Mouse (Mus musculus) lung, embryonic 14.5 days (tissue): ENCODE measurements at regions not wholly inside any gene's neighbourhood (a gene's known extent, or its start where the extent isn't known, plus 50 kb on each side); places are given as distances from the start of the nearest gene placed in this dataset.
"Not testable (repeated sequence)": the region's sequence is repeated elsewhere in the genome, so short reads cannot be mapped to it uniquely, and the experiment has no call there.

Experiments used
- ATAC-seq: fragments of 200-750 bp; cut with Nextera tagmentation; 2 replicates; pipeline ENCODE4 v1.8.0; 2017; ENCODE audit warnings: mild to moderate bottlenecking, moderate TSS enrichment, moderate library complexity; ENCODE audit not compliant: insufficient read depth
- DNase-seq: peaks from one replicate; pipeline ENCODE4 v3.0.0-alpha.2; 2015
- H3K27ac ChIP-seq: fragments of 300-500 bp; sonication (generic); 2 replicates; pipeline ENCODE4 v1.5.1; 2014; ENCODE audit warnings: low read depth, mild to moderate bottlenecking, moderate library complexity
- H3K27me3 ChIP-seq: fragments of 300-500 bp; sonication (generic); 2 replicates; pipeline ENCODE4 v1.6.1; 2014; ENCODE audit warnings: low read length, control low read depth; ENCODE audit not compliant: insufficient read depth
- H3K36me3 ChIP-seq: fragments of 300-500 bp; sonication (generic); 2 replicates; pipeline ENCODE4 v1.6.1; 2014; ENCODE audit warnings: control low read depth; ENCODE audit not compliant: insufficient read depth
- H3K4me1 ChIP-seq: fragments of 300-500 bp; sonication (generic); 2 replicates; pipeline ENCODE4 v1.6.1; 2014; ENCODE audit warnings: antibody characterized with exemption, control low read depth; ENCODE audit not compliant: insufficient read depth
- H3K4me2 ChIP-seq: fragments of 300-500 bp; sonication (generic); 2 replicates; pipeline ENCODE4 v1.6.1; 2014; ENCODE audit warnings: mild to moderate bottlenecking
- H3K4me3 ChIP-seq: fragments of 300-500 bp; sonication (generic); 2 replicates; pipeline ENCODE4 v1.5.1; 2014; ENCODE audit warnings: low read depth, low read length
- H3K9ac ChIP-seq: fragments of 300-500 bp; sonication (generic); 2 replicates; pipeline ENCODE4 v1.6.1; 2014
- H3K9me3 ChIP-seq: fragments of 300-500 bp; sonication (generic); 2 replicates; pipeline ENCODE4 v1.6.1; 2016; ENCODE audit warnings: low read depth, low read length, control low read depth
- CTCF ChIP-seq: IDR thresholded peaks from 2 replicates; pipeline ENCODE4 v1.5.1; 2016; ENCODE audit warnings: antibody characterized with exemption, low read depth
- whole genome bisulfite sequencing: fragments of 180-500 bp; shearing (Covaris S2); extraction: QIAGEN DNeasy Blood & Tissue Kit; methylation state at CpG from one replicate; pipeline ENCODE4 v1.1.7; 2014; 5-methylcytosine and 5-hydroxymethylcytosine counted together

GRCm38 (mm10) chr5:40441239-40441638 lies 686.0 kb upstream of the Hs3st1 start:
- WGBS = 72% methylated on average over 7 of the region's 7 CpGs
- TF ChIP-seq CTCF = no peak
- no peak overlapping the region for H3K4me2 ChIP-seq
- DNase-seq (no peak), ATAC-seq (no peak)
- H3K9ac ChIP-seq = no peak overlapping the region
- H3K9me3 ChIP-seq = no peaks in the 10 kb centered on the region
- H3K4me1 ChIP-seq = no peaks in the 10 kb centered on the region
- no peak overlapping the region for H3K27ac ChIP-seq
- H3K27me3 ChIP-seq = no peaks in the 10 kb centered on the region
- H3K4me3 ChIP-seq = no peak overlapping the region
- H3K36me3 ChIP-seq = no peaks in the 10 kb centered on the region

DNA sequence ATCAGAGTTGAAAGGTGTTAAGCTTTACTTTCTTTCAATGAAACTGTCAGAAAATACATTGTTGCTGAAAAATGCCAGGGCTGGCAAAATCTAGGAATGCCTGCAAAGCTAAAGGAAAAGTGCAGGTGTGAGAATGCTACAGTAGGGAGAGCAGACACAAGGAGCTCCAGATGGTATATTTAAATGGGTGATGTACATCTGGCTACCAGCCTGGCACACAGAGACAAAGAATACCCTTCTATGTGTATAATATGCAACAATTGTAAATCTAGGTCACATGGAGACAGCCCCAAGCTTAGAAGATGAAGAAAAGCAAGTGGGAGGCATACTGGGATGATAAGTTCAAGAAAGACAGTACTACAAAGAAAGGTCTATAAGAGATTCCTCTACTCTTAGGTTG lies 647.4 kb upstream of the Hs3st1 start:
- Histone ChIP-seq H3K4me3 (no peak overlapping the region), H3K4me1 (no peaks in the 10 kb centered on the region), H3K36me3 (no peaks in the 10 kb centered on the region), H3K9ac (no peak overlapping the region), H3K9me3 (no peaks in the 10 kb centered on the region), H3K4me2 (no peak overlapping the region), H3K27me3 (no peaks in the 10 kb centered on the region), H3K27ac (no peak overlapping the region)
- ATAC-seq (no peak), DNase-seq (no peak)
- TF ChIP-seq CTCF = no peak

- Histone ChIP-seq H3K27ac (no peak overlapping the region), H3K9ac (no peak overlapping the region), H3K4me1 (no peaks in the 10 kb centered on the region), H3K36me3 (no peaks in the 10 kb centered on the region), H3K4me2 (no peak overlapping the region), H3K27me3 (no peaks in the 10 kb centered on the region), H3K4me3 (no peak overlapping the region), H3K9me3 (no peaks in the 10 kb centered on the region)
- TF ChIP-seq CTCF = no peak
- DNase-seq = no peak
- no peak for ATAC-seq
- 70% methylated on average over 3 of the region's 3 CpGs for WGBS
Observed at GRCm38 (mm10) chr5:40394798-40395197, 639.5 kb upstream of the Hs3st1 start.

GRCm38 (mm10) chr5:40389591-40389990 lies 634.3 kb upstream of the Hs3st1 start:
- ATAC-seq = no peak
- no peak for DNase-seq
- no peak overlapping the region for H3K4me2 ChIP-seq
- H3K36me3 ChIP-seq = no peaks in the 10 kb centered on the region
- no peak overlapping the region for H3K9ac ChIP-seq
- H3K27ac ChIP-seq = no peak overlapping the region
- TF ChIP-seq CTCF = no peak
- no peak overlapping the region for H3K4me3 ChIP-seq
- no peaks in the 10 kb centered on the region for H3K27me3 ChIP-seq
- H3K9me3 ChIP-seq = no peaks in the 10 kb centered on the region
- H3K4me1 ChIP-seq = no peaks in the 10 kb centered on the region

GRCm38 (mm10) chr5:40366956-40367355 lies 611.7 kb upstream of the Hs3st1 start:
- 71% methylated on average over 1 of the region's 1 CpGs for WGBS
- H3K9ac ChIP-seq = no peak overlapping the region
- no peak for ATAC-seq

DNA sequence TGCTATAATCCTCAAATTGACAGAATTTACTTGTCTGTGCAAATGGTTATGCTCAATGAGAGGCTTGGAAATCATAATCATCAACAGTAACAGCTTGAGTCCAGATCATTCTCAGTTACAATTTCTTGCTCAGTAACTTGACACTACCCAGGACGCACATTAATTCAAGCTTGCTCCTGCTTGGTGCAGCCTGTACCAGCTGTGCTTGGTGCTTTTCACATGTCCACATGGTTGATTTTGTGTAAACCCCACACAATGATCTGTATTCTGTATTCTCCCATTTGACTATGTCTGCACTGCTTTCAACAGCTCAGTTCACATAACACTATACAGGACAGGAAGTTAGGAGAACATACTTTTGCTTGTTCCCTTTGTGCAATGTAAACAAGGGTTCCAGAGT lies 576.0 kb upstream of the Hs3st1 start:
- no peak overlapping the region for H3K9ac ChIP-seq
- H3K9me3 ChIP-seq = no peaks in the 10 kb centered on the region
- ATAC-seq (no peak), DNase-seq (no peak)
- no peak for TF ChIP-seq CTCF
- H3K36me3 ChIP-seq = no peaks in the 10 kb centered on the region
- WGBS = 68% methylated on average over 1 of the region's 1 CpGs
- H3K4me2 ChIP-seq = no peak overlapping the region
- H3K27ac ChIP-seq = no peak overlapping the region
- H3K4me1 ChIP-seq = no peaks in the 10 kb centered on the region
- H3K27me3 ChIP-seq = no peaks in the 10 kb centered on the region
- H3K4me3 ChIP-seq = no peak overlapping the region

More at GRCm38 (mm10) chr5:40366956-40367355, 611.7 kb upstream of the Hs3st1 start:
- no peak for DNase-seq
- Histone ChIP-seq H3K9me3 (no peaks in the 10 kb centered on the region), H3K27ac (no peak overlapping the region), H3K4me1 (no peaks in the 10 kb centered on the region), H3K27me3 (no peaks in the 10 kb centered on the region), H3K36me3 (no peaks in the 10 kb centered on the region), H3K4me3 (no peak overlapping the region), H3K4me2 (no peak overlapping the region)
- TF ChIP-seq CTCF = no peak

DNA sequence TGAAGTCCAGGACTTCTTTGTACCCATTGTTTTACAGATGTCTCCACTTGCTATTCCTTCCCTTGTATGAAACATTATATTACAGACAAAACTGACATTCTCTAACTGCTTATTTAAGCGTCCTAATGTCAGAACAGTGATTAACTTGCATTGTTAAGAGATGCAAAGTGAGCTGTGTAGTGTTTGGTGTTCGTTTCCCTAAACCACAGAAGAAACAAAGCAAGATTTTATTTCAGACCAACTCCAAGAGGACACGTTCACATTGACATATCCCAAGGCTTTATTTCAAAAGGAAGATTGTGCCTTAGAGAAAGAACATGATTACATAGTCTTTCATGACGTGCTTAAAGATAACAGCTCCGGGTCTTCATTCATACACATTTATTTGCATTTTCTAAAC lies 553.2 kb upstream of the Hs3st1 start:
- H3K36me3 ChIP-seq = no peaks in the 10 kb centered on the region
- no peaks in the 10 kb centered on the region for H3K4me1 ChIP-seq
- no peaks in the 10 kb centered on the region for H3K27me3 ChIP-seq
- H3K9me3 ChIP-seq = no peaks in the 10 kb centered on the region
- DNase-seq (no peak), ATAC-seq (no peak)
- no peak overlapping the region for H3K4me2 ChIP-seq
- H3K27ac ChIP-seq = no peak overlapping the region
- H3K4me3 ChIP-seq = no peak overlapping the region
- no peak overlapping the region for H3K9ac ChIP-seq
- WGBS = 67% methylated on average over 5 of the region's 5 CpGs
- TF ChIP-seq CTCF = no peak

GRCm38 (mm10) chr5:40304777-40305176 lies 549.5 kb upstream of the Hs3st1 start:
- H3K4me1 ChIP-seq, DNase-seq, H3K9me3 ChIP-seq, H3K9ac ChIP-seq, H3K27ac ChIP-seq, ATAC-seq, H3K27me3 ChIP-seq, H3K36me3 ChIP-seq, H3K4me3 ChIP-seq, H3K4me2 ChIP-seq: not testable (repeated sequence)
- 85% methylated on average over 2 of the region's 2 CpGs for WGBS
